Mouse (Mus musculus) liver, postnatal 0 days (tissue): Measurements from ENCODE around the gene Cerkl. TPM values are rescaled to one million over a fixed set of nuclear protein-coding genes. Genes with fewer than 3 reads are reported as not detected.

Experiments
- ATAC-seq: fragments of 200-750 bp; cut with Nextera tagmentation; 2 replicates; pipeline ENCODE4 v1.8.0; 2017; ENCODE audit warnings: mild to moderate bottlenecking, moderate library complexity
- DNase-seq: peaks from one replicate; pipeline ENCODE4 v3.0.0-alpha.2; 2016
- H3K27ac ChIP-seq: fragments of 300-500 bp; sonication (generic); 2 replicates; pipeline ENCODE4 v1.5.1; 2014; ENCODE audit warnings: antibody characterized with exemption, moderate library complexity, mild to moderate bottlenecking, low read depth
- H3K27me3 ChIP-seq: fragments of 300-500 bp; sonication (generic); 2 replicates; pipeline ENCODE4 v1.6.1; 2014; ENCODE audit warnings: low read length, control low read depth, mixed read lengths; ENCODE audit not compliant: insufficient read depth
- H3K36me3 ChIP-seq: fragments of 300-500 bp; sonication (generic); replicated peaks from 2 replicates; pipeline ENCODE4 v1.6.1; 2014; ENCODE audit warnings: mild to moderate bottlenecking, control low read depth, low read length, moderate library complexity, mixed read lengths; ENCODE audit not compliant: insufficient read depth
- H3K4me1 ChIP-seq: fragments of 300-500 bp; sonication (generic); 2 replicates; pipeline ENCODE4 v1.6.1; 2014; ENCODE audit warnings: antibody characterized with exemption, mild to moderate bottlenecking, control low read depth; ENCODE audit not compliant: insufficient read depth
- H3K4me2 ChIP-seq: fragments of 300-500 bp; sonication (generic); 2 replicates; pipeline ENCODE4 v1.6.1; 2014; ENCODE audit warnings: low read depth, mild to moderate bottlenecking, low read length, moderate library complexity, mixed read lengths
- H3K4me3 ChIP-seq: fragments of 300-500 bp; sonication (generic); 2 replicates; pipeline ENCODE4 v1.5.1; 2014; ENCODE audit warnings: low read depth, low read length
- H3K9ac ChIP-seq: fragments of 300-500 bp; sonication (generic); replicated peaks from 2 replicates; pipeline ENCODE4 v1.6.1; 2014; ENCODE audit warnings: mild to moderate bottlenecking, moderate library complexity
- H3K9me3 ChIP-seq: fragments of 300-500 bp; sonication (generic); 2 replicates; pipeline ENCODE4 v1.6.1; 2016; ENCODE audit warnings: mild to moderate bottlenecking, control low read depth, low read length, mixed read lengths
- CTCF ChIP-seq: sonication (generic); IDR thresholded peaks from 2 replicates; pipeline ENCODE4 v1.5.1; 2016; ENCODE audit warnings: antibody characterized with exemption, low read depth
- EP300 ChIP-seq: IDR thresholded peaks from 2 replicates; pipeline ENCODE4 v1.6.1; 2016; ENCODE audit warnings: antibody characterized with exemption, low read depth, mild to moderate bottlenecking
- WGBS: fragments of 180-500 bp; shearing (Covaris S2); extraction: QIAGEN DNeasy Blood & Tissue Kit; methylation state at CpG from one replicate; pipeline ENCODE4 v1.1.7; 2014; ENCODE audit not compliant: insufficient replicate concordance; 5-methylcytosine and 5-hydroxymethylcytosine counted together
- polyA plus RNA-seq: library from polyadenylated mRNA; unstranded; fragments of >200 nt; fragmentation: Nextera tagmentation; extraction: Ambion mirVana; gene quantifications from 2 replicates; pipeline ENCODE4 v1.2.1, GENCODE M21; 2015

The Cerkl gene
- polyA plus RNA-seq, 1 experiment from 2014 or later = 6.6 TPM

DNA sequence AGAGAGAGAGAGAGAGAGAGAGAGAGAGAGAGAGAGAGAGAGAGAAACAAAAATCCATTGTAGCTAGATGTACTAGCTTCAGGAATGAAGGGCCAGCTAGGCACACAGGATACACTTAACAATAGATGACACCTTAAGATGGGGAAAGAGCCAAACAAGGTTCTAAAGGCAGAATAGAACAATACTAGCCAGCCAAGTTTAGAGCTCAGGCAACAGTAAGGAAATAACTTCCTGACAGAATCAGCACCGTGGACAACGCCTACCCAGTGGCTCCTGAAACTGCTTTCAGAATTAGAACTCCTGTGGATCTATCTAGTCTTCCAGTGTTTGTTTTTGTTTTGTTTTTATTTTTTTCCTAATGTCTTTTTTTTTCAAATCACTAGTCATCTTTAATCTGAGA, 4.0 kb upstream of the Cerkl start:
- Histone ChIP-seq H3K4me3 (no peak overlapping the region), H3K27me3 (peaks cover 51% of the 10 kb centered on the region), H3K4me1 (peaks cover 5% of the 10 kb centered on the region; the same call in 1 of the 2 replicates), H3K36me3 (no peaks in the 10 kb centered on the region), H3K9ac (no peak overlapping the region), H3K4me2 (no peak overlapping the region), H3K9me3 (no peaks in the 10 kb centered on the region), H3K27ac (no peak overlapping the region)
- no peak for TF ChIP-seq CTCF
- no peak for TF ChIP-seq EP300
- WGBS = 6% methylated on average over 2 of the region's 2 CpGs
- DNase-seq = no peak
- no peak for ATAC-seq

DNA sequence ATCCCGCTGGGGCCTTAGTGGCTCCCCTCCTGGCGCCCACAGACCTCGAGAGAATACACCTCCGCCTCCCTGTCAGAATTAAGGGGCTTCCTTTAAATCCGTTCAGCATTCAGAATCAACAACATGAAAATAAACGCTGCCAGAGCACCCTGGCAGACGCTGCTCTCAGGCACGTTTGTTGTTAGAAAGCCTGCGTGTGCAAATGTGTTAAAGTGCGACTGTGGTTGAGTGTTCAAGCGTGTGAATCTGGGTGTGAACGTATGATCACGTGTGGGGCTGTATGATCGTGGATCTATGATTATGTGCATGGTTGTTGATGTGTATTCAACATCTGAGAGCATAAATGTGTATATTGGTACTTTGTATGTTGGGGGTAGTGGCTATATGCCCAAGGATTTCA, 3.5 kb upstream of the Cerkl start:
- Histone ChIP-seq H3K4me3 (no peak overlapping the region), H3K27ac (no peak overlapping the region), H3K27me3 (peaks cover 55% of the 10 kb centered on the region), H3K9me3 (no peaks in the 10 kb centered on the region), H3K9ac (no peak overlapping the region), H3K4me2 (no peak overlapping the region), H3K4me1 (peaks cover 5% of the 10 kb centered on the region; the same call in 1 of the 2 replicates), H3K36me3 (no peaks in the 10 kb centered on the region)
- no peak for DNase-seq
- no peak for ATAC-seq
- WGBS = 9% methylated on average over 14 of the region's 14 CpGs
- no peak for TF ChIP-seq CTCF

DNA sequence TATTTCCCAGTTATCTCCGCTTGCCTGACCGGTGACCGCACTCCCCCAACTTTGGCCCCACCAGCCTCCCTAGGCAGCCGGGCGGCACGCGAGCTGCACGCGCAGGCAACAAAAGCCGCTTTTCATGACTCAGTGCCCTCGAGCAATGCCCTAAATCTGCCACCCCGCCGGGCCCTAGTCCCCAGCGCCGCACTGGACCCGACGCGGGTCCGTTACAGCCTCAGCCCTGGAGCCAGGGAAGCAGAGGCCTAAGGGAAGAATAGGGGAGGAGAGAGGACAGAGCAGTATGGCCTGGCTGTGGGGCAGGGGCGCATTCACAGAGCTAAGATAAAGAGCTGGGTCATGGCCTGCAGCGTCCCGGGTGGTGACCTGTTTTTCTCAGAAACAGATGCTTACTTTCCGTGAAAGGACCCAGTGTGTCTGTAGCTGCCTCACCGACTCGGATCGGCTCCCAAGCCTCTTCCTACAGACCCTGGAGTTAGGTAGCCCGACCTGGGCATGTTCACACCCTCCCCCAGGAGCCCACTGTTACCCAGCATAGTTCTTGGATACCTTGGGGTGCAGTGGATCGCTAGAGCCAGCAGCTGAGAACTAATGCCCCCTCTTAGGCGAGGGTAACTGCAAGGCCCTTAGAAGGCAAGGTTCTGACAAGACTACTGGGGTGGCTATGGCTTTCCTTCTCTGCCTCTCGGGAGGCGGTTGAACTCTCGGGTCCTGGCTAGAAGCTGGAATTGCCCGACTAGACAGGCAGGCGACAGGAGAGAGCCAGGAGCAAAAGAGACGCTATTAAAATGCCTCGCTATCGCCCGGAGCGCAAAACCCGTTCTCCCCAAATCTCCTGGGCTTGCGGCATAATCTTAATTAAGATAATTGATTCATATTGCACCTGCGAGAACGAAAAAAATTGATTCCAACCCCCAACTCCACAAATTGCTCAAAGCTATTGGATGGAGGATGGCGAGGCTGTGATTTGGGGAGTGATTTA, 2.8 kb upstream of the Cerkl start:
- Histone ChIP-seq H3K4me3 (no peak overlapping the region), H3K27me3 (peaks cover 63% of the 10 kb centered on the region), H3K9ac (no peak overlapping the region), H3K4me1 (peaks cover 5% of the 10 kb centered on the region; the same call in 1 of the 2 replicates), H3K27ac (no peak overlapping the region), H3K4me2 (no peak overlapping the region), H3K36me3 (no peaks in the 10 kb centered on the region), H3K9me3 (no peaks in the 10 kb centered on the region)
- ATAC-seq (no peak), DNase-seq (no peak)
- WGBS = 4% methylated on average over 44 of the region's 44 CpGs
- no peak for TF ChIP-seq EP300
- no peak for TF ChIP-seq CTCF

- Histone ChIP-seq H3K9ac (no peak overlapping the region), H3K36me3 (no peaks in the 10 kb centered on the region), H3K27ac (no peak overlapping the region), H3K4me3 (no peak overlapping the region), H3K27me3 (peaks cover 70% of the 10 kb centered on the region), H3K4me2 (no peak overlapping the region), H3K9me3 (no peaks in the 10 kb centered on the region), H3K4me1 (peaks cover 5% of the 10 kb centered on the region; the same call in 1 of the 2 replicates)
- TF ChIP-seq EP300 = no peak
- TF ChIP-seq CTCF = no peak
- WGBS = 14% methylated on average over 3 of the region's 3 CpGs
- DNase-seq = no peak
- ATAC-seq = no peak
Measured at GRCm38 (mm10) chr2:79457932-79458331, 1.3 kb upstream of the Cerkl start.

DNA sequence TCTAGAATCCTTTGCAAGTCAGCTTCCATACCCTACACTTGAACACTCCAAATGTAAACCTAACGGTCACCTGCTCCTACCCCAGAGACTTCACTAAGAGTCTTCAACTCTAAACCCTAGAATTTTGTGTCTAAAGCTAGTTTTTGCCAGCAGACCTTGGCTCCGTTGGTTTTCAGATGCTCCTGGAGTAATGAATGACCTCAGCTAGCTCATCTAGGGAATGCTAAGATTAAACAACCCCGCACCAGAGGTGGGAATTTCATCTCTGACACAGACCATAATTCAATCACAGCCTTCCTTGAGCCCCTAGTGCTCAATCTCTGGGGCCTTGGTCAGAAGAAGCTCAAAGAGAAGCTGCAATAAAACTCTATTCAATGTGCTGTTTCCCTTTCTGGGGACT, 849 bp upstream of the Cerkl start:
- H3K36me3 ChIP-seq = no peaks in the 10 kb centered on the region
- DNase-seq (no peak), ATAC-seq (no peak)
- 42% methylated on average over 3 of the region's 3 CpGs for WGBS
- no peaks in the 10 kb centered on the region for H3K9me3 ChIP-seq
- H3K9ac ChIP-seq = no peak overlapping the region
- no peak for TF ChIP-seq CTCF
- TF ChIP-seq EP300 = no peak
- H3K4me3 ChIP-seq = no peak overlapping the region
- peaks cover 5% of the 10 kb centered on the region; the same call in 1 of the 2 replicates for H3K4me1 ChIP-seq
- peaks cover 70% of the 10 kb centered on the region for H3K27me3 ChIP-seq
- no peak overlapping the region for H3K4me2 ChIP-seq
- H3K27ac ChIP-seq = no peak overlapping the region

- no peak for ATAC-seq
- TF ChIP-seq EP300 (no peak), CTCF (no peak)
- Histone ChIP-seq H3K27me3 (peaks cover 70% of the 10 kb centered on the region), H3K27ac (no peak overlapping the region), H3K4me2 (no peak overlapping the region), H3K9me3 (no peaks in the 10 kb centered on the region), H3K9ac (no peak overlapping the region), H3K4me1 (peaks cover 5% of the 10 kb centered on the region; the same call in 1 of the 2 replicates), H3K36me3 (no peaks in the 10 kb centered on the region), H3K4me3 (no peak overlapping the region)
- DNase-seq = no peak
- 4% methylated on average over 10 of the region's 10 CpGs for whole genome bisulfite sequencing
Measured at GRCm38 (mm10) chr2:79455646-79456045, 939 bp downstream of the Cerkl start.
